Comparison of ENCODE assay signal across 19 mouse cellular contexts in genomic region chr3:81110968-81111367, GRCm38 (mm10).
DNase-seq lines count a peak whose midpoint lies in the region; ATAC-seq lines count a peak whose summit lies in the region.
"Had no signal": no experiment of that assay in that cellular context is flagged by ENCODE, and none has a peak within 500 bp of the region (broad histone marks: within the 10 kb centered on the region; RNA-seq: fewer than 3 reads in every experiment).

No protein-coding gene starts in this region.

- H3K4me1 ChIP-seq in midbrain, embryonic 16.5 days (ENCODE audit: control insufficient read depth, insufficient read depth, low read length), result no peaks in the 10 kb centered on the region

- H3K27ac ChIP-seq in midbrain, embryonic 16.5 days (ENCODE audit: low read length), result no peak overlapping the region

- H3K4me2 ChIP-seq in midbrain, embryonic 16.5 days (ENCODE audit: low read length), result no peak overlapping the region

- H3K9ac ChIP-seq in midbrain, embryonic 16.5 days (ENCODE audit: low read depth, low read length), result no peak overlapping the region

- peak; percentile 63 for DNase-seq in fat pad, adult 2 months (ENCODE audit: extremely low read depth, low read depth, low spot score)
- DNase-seq in gonadal fat pad, adult 2 months (ENCODE audit: low read depth), result peak; percentile 63
- no peak for DNase-seq in right cerebral cortex, postnatal 10 days (ENCODE audit: low spot score in 2 of 2)
- DNase-seq: adrenal gland, adult 2 months; adrenal gland, adult 8-10 months; adrenal gland, postnatal 10 days; adrenal gland, postnatal 14 days; adrenal gland, postnatal 25 days; adrenal gland, postnatal 36 days; B cell, adult 2 months; cerebellum, adult 11 months; cerebellum, adult 11-12 months; cerebellum, adult 18-20 months had no signal

- no peak for ATAC-seq in midbrain, embryonic 16.5 days
- ATAC-seq: activated CD4-positive, CD25-positive, alpha-beta regulatory T cell, adult 4 months; CD4-positive, CD25-positive, alpha-beta regulatory T cell, adult 4 months; Patski had no signal

- 94% methylated on average over 1 of the region's 1 CpGs for WGBS in midbrain, embryonic 16.5 days

- H3K27me3 ChIP-seq in midbrain, embryonic 16.5 days (ENCODE audit: control insufficient read depth, insufficient read depth, low read depth, low read length), result no peaks in the 10 kb centered on the region
- H3K27me3 ChIP-seq: CH12.LX, Patski had no signal

- H3K4me3 ChIP-seq in midbrain, embryonic 16.5 days (ENCODE audit: low read depth, low read length), result no peak overlapping the region

- H3K9me3 ChIP-seq in midbrain, embryonic 16.5 days (replicated peaks; ENCODE audit: control insufficient read depth, low read length, poor library complexity, severe bottlenecking), result no peaks in the 10 kb centered on the region
- H3K9me3 ChIP-seq: G1E had no signal

- no peaks in the 10 kb centered on the region for H3K36me3 ChIP-seq in midbrain, embryonic 16.5 days (ENCODE audit: control insufficient read depth, insufficient read depth, low read length)
- H3K36me3 ChIP-seq: G1E had no signal

Comparison
In these comparisons a context has a peak if more than half of its experiments do, and no peak if none do; other contexts are left out.
1. DNase-seq: peak in fat pad, adult 2 months (single experiment) and gonadal fat pad, adult 2 months (single experiment); none in right cerebral cortex, postnatal 10 days (0 of 2).